Mouse (Mus musculus) embryo, embryonic 10 days (tissue): ENCODE measurements around the gene Ifngr1.

ENCODE experiments used
- DNase-seq: peaks from one replicate; pipeline ENCODE4 v3.0.0-alpha.2; 2015; ENCODE audit warnings: low spot score

The Ifngr1 gene

DNA sequence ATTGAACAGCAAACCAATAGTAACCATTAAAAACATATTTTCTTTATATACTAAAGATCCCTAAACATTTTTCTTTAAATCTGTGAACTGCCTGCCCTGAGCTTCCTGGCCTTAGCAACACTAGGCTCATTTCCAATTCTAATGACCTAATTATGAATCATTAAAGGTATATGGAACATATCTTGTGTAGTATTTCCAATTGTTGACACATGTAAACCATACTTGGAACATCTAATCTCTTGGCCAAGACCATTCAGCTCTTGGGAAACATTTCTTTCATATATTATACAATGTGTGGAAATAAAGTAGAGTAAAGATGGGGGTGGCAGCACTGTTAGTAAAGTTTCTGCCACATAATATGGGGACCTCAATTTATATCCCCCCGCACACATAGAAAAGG lies 47.9 kb downstream of the Ifngr1 start:
- no peak for DNase-seq

DNA sequence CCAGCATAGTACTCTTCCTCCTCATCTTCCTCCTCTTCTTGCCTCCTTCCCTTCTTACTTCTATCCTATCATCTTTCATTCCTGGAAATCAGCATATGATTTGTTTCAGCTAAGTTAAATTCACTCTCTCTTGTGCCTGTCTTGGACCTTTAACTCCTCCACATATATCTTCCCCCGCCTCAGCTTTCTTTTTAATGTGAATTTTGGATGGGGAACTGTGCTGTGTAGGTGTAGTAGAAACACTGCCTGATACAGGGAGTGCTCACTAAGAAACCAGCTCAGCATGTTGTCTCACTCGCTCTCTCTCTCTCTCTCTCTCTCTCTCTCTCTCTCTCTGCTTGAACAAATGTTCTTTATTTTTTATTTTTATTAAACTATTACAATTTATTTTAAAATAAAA lies 53.4 kb downstream of the Ifngr1 start:
- no peak for DNase-seq

- no peak for DNase-seq
Observed at GRCm38 (mm10) chr10:19657426-19657825, 65.7 kb downstream of the Ifngr1 start.
